Mouse (Mus musculus): ENCODE data around the gene Tcp11.

DNA sequence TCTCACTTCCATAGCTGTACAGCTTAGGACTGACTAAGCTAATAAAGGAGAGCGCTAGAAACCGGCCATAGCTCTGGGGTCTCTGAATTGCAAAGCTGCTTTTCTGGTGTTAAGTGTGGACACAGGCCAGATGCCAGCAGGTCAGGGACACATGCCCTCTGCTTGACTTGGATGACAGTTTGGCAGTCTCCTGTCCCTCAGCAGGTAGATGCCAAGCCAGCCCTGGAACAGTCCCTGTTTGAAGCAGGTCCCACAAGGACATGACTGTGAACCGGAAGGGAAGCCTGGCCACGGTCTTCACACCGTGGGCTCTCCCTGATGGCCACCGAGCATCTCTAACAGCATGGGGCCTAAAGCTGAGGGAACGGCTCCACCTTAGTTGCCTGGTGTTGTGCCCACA lies 17.7 kb downstream of the Tcp11 start:
- TF ChIP-seq CTCF (IDR thresholded peaks at IDR 0.05; ENCODE audit: extremely low read depth, insufficient read length, insufficient replicate concordance, low read depth, low read length) (no peak), POLR2A (IDR thresholded peaks at IDR 0.05; ENCODE audit: low read depth, low read length) (no peak)

Data from small intestine, adult 2 months (tissue).